Mouse (Mus musculus) heart, embryonic 11.5 days (tissue): ENCODE measurements around the gene Adcy6. TPM values are rescaled to one million over a fixed set of nuclear protein-coding genes. Genes with fewer than 3 reads are reported as not detected.

Source experiments
- ATAC-seq: fragments of 200-750 bp; cut with Nextera tagmentation; replicated peaks from 2 replicates; pipeline ENCODE4 v1.8.0; 2017; ENCODE audit warnings: moderate library complexity; ENCODE audit not compliant: insufficient number of reproducible peaks, low FRiP score, low TSS enrichment
- H3K27ac ChIP-seq: fragments of 300-500 bp; sonication (generic); 2 replicates; pipeline ENCODE4 v1.5.1; 2014; ENCODE audit warnings: mild to moderate bottlenecking, low read depth, low read length
- H3K27me3 ChIP-seq: fragments of 300-500 bp; sonication (generic); 2 replicates; pipeline ENCODE4 v1.6.1; 2014; ENCODE audit warnings: mild to moderate bottlenecking, low read length, mixed read lengths; ENCODE audit not compliant: control insufficient read depth, insufficient read depth
- H3K36me3 ChIP-seq: fragments of 300-500 bp; sonication (generic); 2 replicates; pipeline ENCODE4 v1.6.1; 2014; ENCODE audit warnings: mild to moderate bottlenecking, low read length, moderate library complexity, mixed read lengths; ENCODE audit not compliant: control insufficient read depth, insufficient read depth
- H3K4me1 ChIP-seq: fragments of 300-500 bp; sonication (generic); 2 replicates; pipeline ENCODE4 v1.6.1; 2014; ENCODE audit warnings: low read length; ENCODE audit not compliant: control insufficient read depth, insufficient read depth
- H3K4me2 ChIP-seq: fragments of 300-500 bp; sonication (generic); 2 replicates; pipeline ENCODE4 v1.6.1; 2014; ENCODE audit warnings: mild to moderate bottlenecking, moderate library complexity
- H3K4me3 ChIP-seq: fragments of 300-500 bp; sonication (generic); 2 replicates; pipeline ENCODE4 v1.5.1; 2014; ENCODE audit warnings: low read depth, low read length
- H3K9ac ChIP-seq: fragments of 300-500 bp; sonication (generic); 2 replicates; pipeline ENCODE4 v1.6.1; 2014; ENCODE audit warnings: mild to moderate bottlenecking, low read depth, low read length, moderate library complexity
- H3K9me3 ChIP-seq: fragments of 300-500 bp; sonication (generic); replicated peaks from 2 replicates; pipeline ENCODE4 v1.6.1; 2016; ENCODE audit warnings: low read length; ENCODE audit not compliant: control insufficient read depth
- WGBS: fragments of 180-500 bp; shearing (Covaris S2); extraction: QIAGEN DNeasy Blood & Tissue Kit; methylation state at CpG from one replicate; pipeline ENCODE4 v1.1.7; 2014; ENCODE audit not compliant: insufficient replicate concordance; 5-methylcytosine and 5-hydroxymethylcytosine counted together
- polyA plus RNA-seq: library from polyadenylated mRNA; unstranded; fragments of >200 nt; fragmentation: Nextera tagmentation; extraction: Ambion mirVana; gene quantifications from 2 replicates; pipeline ENCODE4 v1.2.1, GENCODE M21; 2014

Gene Adcy6
- polyA plus RNA-seq, 1 experiment from 2014 or later: 34.8 TPM

- Histone ChIP-seq H3K9ac (no peak overlapping the region), H3K4me3 (no peak overlapping the region), H3K4me2 (no peak overlapping the region), H3K36me3 (no peaks in the 10 kb centered on the region), H3K27me3 (no peaks in the 10 kb centered on the region), H3K4me1 (peaks cover 21% of the 10 kb centered on the region), H3K27ac (no peak overlapping the region), H3K9me3 (no peaks in the 10 kb centered on the region)
- ATAC-seq: no peak
- WGBS: 76% methylated on average over 4 of the region's 4 CpGs
These were observed 40.0 kb downstream of the Adcy6 start for GRCm38 (mm10) chr15:98569795-98570365.

- no peaks in the 10 kb centered on the region for H3K36me3 ChIP-seq
- no peaks in the 10 kb centered on the region for H3K9me3 ChIP-seq
- peaks cover 21% of the 10 kb centered on the region for H3K4me1 ChIP-seq
- H3K4me3 ChIP-seq: peak overlapping the region; percentile 94
- peak overlapping the region; percentile 89; the same call in 1 of the 2 replicates for H3K9ac ChIP-seq
- peak overlapping the region; percentile 78 for H3K4me2 ChIP-seq
- 68% methylated on average over 7 of the region's 7 CpGs for WGBS
- ATAC-seq: no peak
- no peaks in the 10 kb centered on the region for H3K27me3 ChIP-seq
- peak overlapping the region; percentile 92; the same call in 1 of the 2 replicates for H3K27ac ChIP-seq
These were observed 40.7 kb downstream of the Adcy6 start for GRCm38 (mm10) chr15:98569216-98569615.

GRCm38 (mm10) chr15:98568256-98569033, 41.4 kb downstream of the Adcy6 start:
- peak overlapping the region; percentile 89 for H3K9ac ChIP-seq
- no peaks in the 10 kb centered on the region for H3K27me3 ChIP-seq
- no peaks in the 10 kb centered on the region for H3K9me3 ChIP-seq
- ATAC-seq: no peak
- H3K27ac ChIP-seq: peak overlapping the region; percentile 92
- peak overlapping the region; percentile 78 for H3K4me2 ChIP-seq
- H3K36me3 ChIP-seq: peaks cover under 1% of the 10 kb centered on the region; the same call in 1 of the 2 replicates
- 6% methylated on average over 22 of the region's 22 CpGs for WGBS
- peak overlapping the region; percentile 94 for H3K4me3 ChIP-seq
- H3K4me1 ChIP-seq: peaks cover 21% of the 10 kb centered on the region

GRCm38 (mm10) chr15:98567278-98568134, 42.4 kb downstream of the Adcy6 start:
- WGBS: under 1% methylated on average over 88 of the region's 88 CpGs
- H3K27me3 ChIP-seq: no peaks in the 10 kb centered on the region

GRCm38 (mm10) chr15:98566973-98567277, 43.0 kb downstream of the Adcy6 start:
- WGBS: under 1% methylated on average over 15 of the region's 15 CpGs
- no peaks in the 10 kb centered on the region for H3K9me3 ChIP-seq
- no peak for ATAC-seq
- H3K36me3 ChIP-seq: peaks cover 9% of the 10 kb centered on the region
- H3K4me2 ChIP-seq: peak overlapping the region; percentile 86
- peak overlapping the region; percentile 94 for H3K4me3 ChIP-seq
- H3K27me3 ChIP-seq: no peaks in the 10 kb centered on the region
- H3K9ac ChIP-seq: peak overlapping the region; percentile 95
- peaks cover 21% of the 10 kb centered on the region for H3K4me1 ChIP-seq
- peak overlapping the region; percentile 98 for H3K27ac ChIP-seq

More at GRCm38 (mm10) chr15:98567278-98568134, 42.4 kb downstream of the Adcy6 start:
- Histone ChIP-seq H3K4me1 (peaks cover 21% of the 10 kb centered on the region), H3K4me3 (peak overlapping the region; percentile 94), H3K9ac (peak overlapping the region; percentile 95), H3K27ac (peak overlapping the region; percentile 98), H3K4me2 (peak overlapping the region; percentile 86), H3K9me3 (no peaks in the 10 kb centered on the region), H3K36me3 (peaks cover 9% of the 10 kb centered on the region)
- ATAC-seq: peak; percentile 96

- WGBS: 87% methylated on average over 5 of the region's 5 CpGs
- Histone ChIP-seq H3K9ac (no peak overlapping the region), H3K27me3 (no peaks in the 10 kb centered on the region), H3K36me3 (peaks cover 21% of the 10 kb centered on the region), H3K4me2 (no peak overlapping the region), H3K27ac (no peak overlapping the region), H3K9me3 (no peaks in the 10 kb centered on the region), H3K4me1 (no peaks in the 10 kb centered on the region), H3K4me3 (no peak overlapping the region)
- ATAC-seq: no peak
These were observed 52.7 kb downstream of the Adcy6 start for GRCm38 (mm10) chr15:98557186-98557585.

GRCm38 (mm10) chr15:98555881-98556280, 54.0 kb downstream of the Adcy6 start:
- H3K9ac ChIP-seq: no peak overlapping the region
- ATAC-seq: no peak
- no peak overlapping the region for H3K4me3 ChIP-seq
- no peaks in the 10 kb centered on the region for H3K4me1 ChIP-seq
- H3K9me3 ChIP-seq: no peaks in the 10 kb centered on the region
- peaks cover 28% of the 10 kb centered on the region for H3K36me3 ChIP-seq
- no peak overlapping the region for H3K4me2 ChIP-seq
- H3K27ac ChIP-seq: no peak overlapping the region
- no peaks in the 10 kb centered on the region for H3K27me3 ChIP-seq
- 90% methylated on average over 4 of the region's 4 CpGs for WGBS

- H3K9me3 ChIP-seq: no peaks in the 10 kb centered on the region
- H3K4me1 ChIP-seq: no peaks in the 10 kb centered on the region
- no peak overlapping the region for H3K27ac ChIP-seq
- 92% methylated on average over 2 of the region's 2 CpGs for WGBS
- H3K4me2 ChIP-seq: no peak overlapping the region
- H3K27me3 ChIP-seq: no peaks in the 10 kb centered on the region
- no peak overlapping the region for H3K4me3 ChIP-seq
- ATAC-seq: no peak
- H3K36me3 ChIP-seq: peaks cover 29% of the 10 kb centered on the region
- no peak overlapping the region for H3K9ac ChIP-seq
These were observed 57.1 kb downstream of the Adcy6 start for GRCm38 (mm10) chr15:98552758-98553157.
